19 mouse cellular contexts compared by ENCODE assay signal in genomic region chr17:25879750-25880149, GRCm38 (mm10). TPM values are rescaled to one million over a fixed set of nuclear protein-coding genes. Genes with fewer than 3 reads are reported as not detected.
A peak's percentile ranks its signal among the peaks of the same experiment; 100 is the strongest.
DNase-seq lines count a peak whose midpoint lies in the region; ATAC-seq lines count a peak whose summit lies in the region.
"Had no signal": no experiment of that assay in that cellular context is flagged by ENCODE, and none has a peak within 500 bp of the region (broad histone marks: within the 10 kb centered on the region; RNA-seq: fewer than 3 reads in every experiment).

No protein-coding gene starts in this region.

- H3K27ac ChIP-seq in forebrain, embryonic 10.5 days: peak overlapping the region; percentile 87
- H3K27ac ChIP-seq in forebrain, embryonic 12.5 days: no peak overlapping the region
- peak overlapping the region; percentile 56 for H3K27ac ChIP-seq in kidney, embryonic 15.5 days
- peak overlapping the region; percentile 89 for H3K27ac ChIP-seq in embryonic facial prominence, embryonic 10.5 days (replicated peaks)
- H3K27ac ChIP-seq in limb, embryonic 10.5 days: peak overlapping the region; percentile 79
- H3K27ac ChIP-seq in neural tube, embryonic 15.5 days (replicated peaks): no peak overlapping the region
- H3K27ac ChIP-seq: embryonic facial prominence, embryonic 15.5 days; forebrain, embryonic 13.5 days; kidney, postnatal 0 days; neural tube, embryonic 12.5 days; stomach, embryonic 15.5 days had no signal

- no peak for DNase-seq in forebrain, embryonic 10.5 days (ENCODE audit: extremely low spot score, low spot score)
- no peak for DNase-seq in kidney, postnatal 14 days
- DNase-seq in embryonic facial prominence, embryonic 10.5 days (ENCODE audit: low spot score): no peak
- DNase-seq in limb, embryonic 10.5 days (ENCODE audit: low spot score): peak; percentile 30
- DNase-seq: gastrocnemius, postnatal 36 days; heart, postnatal 36 days; lung, adult 2 months; thymus, postnatal 14 days had no signal

- ATAC-seq in forebrain, embryonic 12.5 days (ENCODE audit: low FRiP score): no peak
- no peak for ATAC-seq in kidney, embryonic 15.5 days (replicated peaks; ENCODE audit: low FRiP score)
- no peak for ATAC-seq in neural tube, embryonic 15.5 days (ENCODE audit: low FRiP score)
- ATAC-seq: activated CD4-positive, CD25-positive, alpha-beta regulatory T cell, adult 4 months; forebrain, embryonic 13.5 days; Patski had no signal

- H3K36me3 ChIP-seq in forebrain, embryonic 10.5 days (replicated peaks): peaks cover 62% of the 10 kb centered on the region
- peaks cover 51% of the 10 kb centered on the region for H3K36me3 ChIP-seq in forebrain, embryonic 12.5 days (replicated peaks)
- peaks cover 51% of the 10 kb centered on the region for H3K36me3 ChIP-seq in kidney, embryonic 15.5 days
- peaks cover 59% of the 10 kb centered on the region for H3K36me3 ChIP-seq in embryonic facial prominence, embryonic 10.5 days (replicated peaks)
- H3K36me3 ChIP-seq in limb, embryonic 10.5 days: peaks cover 63% of the 10 kb centered on the region
- peaks cover 42% of the 10 kb centered on the region for H3K36me3 ChIP-seq in neural tube, embryonic 15.5 days

- H3K27me3 ChIP-seq in forebrain, embryonic 10.5 days (ENCODE audit: poor library complexity, severe bottlenecking): no peaks in the 10 kb centered on the region
- H3K27me3 ChIP-seq in forebrain, embryonic 12.5 days: no peaks in the 10 kb centered on the region
- H3K27me3 ChIP-seq in kidney, embryonic 15.5 days: no peaks in the 10 kb centered on the region
- H3K27me3 ChIP-seq in embryonic facial prominence, embryonic 10.5 days (replicated peaks; ENCODE audit: low read depth, poor library complexity, severe bottlenecking): no peaks in the 10 kb centered on the region
- H3K27me3 ChIP-seq in limb, embryonic 10.5 days (ENCODE audit: low read depth, poor library complexity, severe bottlenecking): no peaks in the 10 kb centered on the region
- H3K27me3 ChIP-seq in neural tube, embryonic 15.5 days (replicated peaks): no peaks in the 10 kb centered on the region
- H3K27me3 ChIP-seq: embryonic facial prominence, embryonic 15.5 days; forebrain, embryonic 13.5 days; heart, embryonic 12.5 days; neural tube, embryonic 12.5 days; Patski; stomach, embryonic 15.5 days had no signal

- H3K4me2 ChIP-seq in forebrain, embryonic 12.5 days: no peak overlapping the region
- H3K4me2 ChIP-seq in kidney, embryonic 15.5 days: no peak overlapping the region
- no peak overlapping the region for H3K4me2 ChIP-seq in neural tube, embryonic 15.5 days
- H3K4me2 ChIP-seq: embryonic facial prominence, embryonic 15.5 days; forebrain, embryonic 13.5 days; heart, embryonic 12.5 days; neural tube, embryonic 12.5 days; stomach, embryonic 15.5 days had no signal

- no peaks in the 10 kb centered on the region for H3K9me3 ChIP-seq in forebrain, embryonic 10.5 days
- H3K9me3 ChIP-seq in forebrain, embryonic 12.5 days: no peaks in the 10 kb centered on the region
- H3K9me3 ChIP-seq in kidney, embryonic 15.5 days (replicated peaks): no peaks in the 10 kb centered on the region
- H3K9me3 ChIP-seq in embryonic facial prominence, embryonic 10.5 days: no peaks in the 10 kb centered on the region
- H3K9me3 ChIP-seq in limb, embryonic 10.5 days (replicated peaks): no peaks in the 10 kb centered on the region
- no peaks in the 10 kb centered on the region for H3K9me3 ChIP-seq in neural tube, embryonic 15.5 days (replicated peaks)
- H3K9me3 ChIP-seq: embryonic facial prominence, embryonic 15.5 days; forebrain, embryonic 13.5 days; heart, embryonic 12.5 days; neural tube, embryonic 12.5 days; stomach, embryonic 15.5 days had no signal

- H3K4me3 ChIP-seq in forebrain, embryonic 10.5 days: peak overlapping the region; percentile 23
- no peak overlapping the region for H3K4me3 ChIP-seq in forebrain, embryonic 12.5 days (replicated peaks)
- H3K4me3 ChIP-seq in kidney, embryonic 15.5 days (replicated peaks): no peak overlapping the region
- H3K4me3 ChIP-seq in embryonic facial prominence, embryonic 10.5 days: peak overlapping the region; percentile 36
- H3K4me3 ChIP-seq in limb, embryonic 10.5 days: 0 out of 2 replicates have a peak overlapping the region, but pooled peaks have one; percentile 19
- no peak overlapping the region for H3K4me3 ChIP-seq in neural tube, embryonic 15.5 days (replicated peaks)
- H3K4me3 ChIP-seq: embryonic facial prominence, embryonic 15.5 days; forebrain, embryonic 13.5 days; heart, embryonic 12.5 days; neural tube, embryonic 12.5 days; stomach, embryonic 15.5 days had no signal

- no peak overlapping the region for H3K9ac ChIP-seq in forebrain, embryonic 12.5 days
- H3K9ac ChIP-seq in kidney, embryonic 15.5 days: no peak overlapping the region
- no peak overlapping the region for H3K9ac ChIP-seq in neural tube, embryonic 15.5 days (replicated peaks)
- H3K9ac ChIP-seq: embryonic facial prominence, embryonic 15.5 days; forebrain, embryonic 13.5 days; heart, embryonic 12.5 days; neural tube, embryonic 12.5 days; stomach, embryonic 15.5 days had no signal

- 77% methylated on average over 8 of the region's 8 CpGs for WGBS in forebrain, embryonic 10.5 days
- 79% methylated on average over 8 of the region's 8 CpGs for WGBS in forebrain, embryonic 12.5 days
- whole genome bisulfite sequencing in kidney, embryonic 15.5 days: 69% methylated on average over 8 of the region's 8 CpGs
- WGBS in embryonic facial prominence, embryonic 10.5 days: 71% methylated on average over 8 of the region's 8 CpGs
- 78% methylated on average over 8 of the region's 8 CpGs for WGBS in limb, embryonic 10.5 days
- WGBS in neural tube, embryonic 15.5 days: 64% methylated on average over 8 of the region's 8 CpGs

- H3K4me1 ChIP-seq in forebrain, embryonic 10.5 days: peaks cover 85% of the 10 kb centered on the region
- peaks cover 43% of the 10 kb centered on the region for H3K4me1 ChIP-seq in forebrain, embryonic 12.5 days
- H3K4me1 ChIP-seq in kidney, embryonic 15.5 days: peaks cover 41% of the 10 kb centered on the region
- peaks cover 91% of the 10 kb centered on the region for H3K4me1 ChIP-seq in embryonic facial prominence, embryonic 10.5 days
- peaks cover 83% of the 10 kb centered on the region for H3K4me1 ChIP-seq in limb, embryonic 10.5 days
- peaks cover 39% of the 10 kb centered on the region for H3K4me1 ChIP-seq in neural tube, embryonic 15.5 days

RNA-seq across cellular contexts. Expression of gene Wfikkn1, which starts 0.9 kb away (rescaled TPM):
- polyA plus RNA-seq in forebrain, embryonic 10.5 days (2016; fragmentation: Nextera tagmentation; extraction: Ambion mirVana): 4.0 and 4.2 TPM in 2 replicates
- 0.66 and 0.79 TPM in 2 replicates for polyA plus RNA-seq in forebrain, embryonic 12.5 days (2016; fragmentation: Nextera tagmentation; extraction: Ambion mirVana)
- polyA plus RNA-seq in kidney, embryonic 15.5 days (2015; fragmentation: Nextera tagmentation; extraction: Ambion mirVana): 0.49 and 0.56 TPM in 2 replicates
- polyA plus RNA-seq in embryonic facial prominence, embryonic 10.5 days (2016; fragmentation: Nextera tagmentation; extraction: Ambion mirVana): 7.8 and 12.6 TPM in 2 replicates
- 2.6 and 5.6 TPM in 2 replicates for polyA plus RNA-seq in limb, embryonic 10.5 days (2016; fragmentation: Nextera tagmentation; extraction: Ambion mirVana)
- polyA plus RNA-seq in neural tube, embryonic 15.5 days (2015; fragmentation: Nextera tagmentation; extraction: Ambion mirVana): 0.47 and 0.52 TPM in 2 replicates

RNA-seq across cellular contexts. Expression of gene Mettl26, which starts 4.9 kb away (rescaled TPM):
- polyA plus RNA-seq in forebrain, embryonic 10.5 days (2016; fragmentation: Nextera tagmentation; extraction: Ambion mirVana): 76.7 and 79.1 TPM in 2 replicates
- polyA plus RNA-seq in forebrain, embryonic 12.5 days (2016; fragmentation: Nextera tagmentation; extraction: Ambion mirVana): 51.6 and 55.5 TPM in 2 replicates
- 78.7 and 81.5 TPM in 2 replicates for polyA plus RNA-seq in kidney, embryonic 15.5 days (2015; fragmentation: Nextera tagmentation; extraction: Ambion mirVana)
- 68.1 and 69.8 TPM in 2 replicates for polyA plus RNA-seq in embryonic facial prominence, embryonic 10.5 days (2016; fragmentation: Nextera tagmentation; extraction: Ambion mirVana)
- polyA plus RNA-seq in limb, embryonic 10.5 days (2016; fragmentation: Nextera tagmentation; extraction: Ambion mirVana): 69.3 and 69.6 TPM in 2 replicates
- polyA plus RNA-seq in neural tube, embryonic 15.5 days (2015; fragmentation: Nextera tagmentation; extraction: Ambion mirVana): 64.9 and 65.4 TPM in 2 replicates

RNA-seq across cellular contexts. Expression of gene Mcrip2, which starts 11.2 kb away (rescaled TPM):
- 20.0 and 21.9 TPM in 2 replicates for polyA plus RNA-seq in forebrain, embryonic 10.5 days (2016; fragmentation: Nextera tagmentation; extraction: Ambion mirVana)
- 7.7 and 9.8 TPM in 2 replicates for polyA plus RNA-seq in forebrain, embryonic 12.5 days (2016; fragmentation: Nextera tagmentation; extraction: Ambion mirVana)
- 54.9 and 55.1 TPM in 2 replicates for polyA plus RNA-seq in kidney, embryonic 15.5 days (2015; fragmentation: Nextera tagmentation; extraction: Ambion mirVana)
- 17.3 and 20.2 TPM in 2 replicates for polyA plus RNA-seq in embryonic facial prominence, embryonic 10.5 days (2016; fragmentation: Nextera tagmentation; extraction: Ambion mirVana)
- polyA plus RNA-seq in limb, embryonic 10.5 days (2016; fragmentation: Nextera tagmentation; extraction: Ambion mirVana): 13.6 and 22.0 TPM in 2 replicates
- polyA plus RNA-seq in neural tube, embryonic 15.5 days (2015; fragmentation: Nextera tagmentation; extraction: Ambion mirVana): 30.3 and 30.7 TPM in 2 replicates

RNA-seq across cellular contexts. Expression of gene Wdr90, which starts 18.4 kb away (rescaled TPM):
- polyA plus RNA-seq in forebrain, embryonic 10.5 days (2016; fragmentation: Nextera tagmentation; extraction: Ambion mirVana): 63.3 and 73.0 TPM in 2 replicates
- polyA plus RNA-seq in forebrain, embryonic 12.5 days (2016; fragmentation: Nextera tagmentation; extraction: Ambion mirVana): 38.2 and 41.1 TPM in 2 replicates
- 31.2 and 35.6 TPM in 2 replicates for polyA plus RNA-seq in kidney, embryonic 15.5 days (2015; fragmentation: Nextera tagmentation; extraction: Ambion mirVana)
- 53.8 and 56.1 TPM in 2 replicates for polyA plus RNA-seq in embryonic facial prominence, embryonic 10.5 days (2016; fragmentation: Nextera tagmentation; extraction: Ambion mirVana)
- 45.5 and 46.2 TPM in 2 replicates for polyA plus RNA-seq in limb, embryonic 10.5 days (2016; fragmentation: Nextera tagmentation; extraction: Ambion mirVana)
- polyA plus RNA-seq in neural tube, embryonic 15.5 days (2015; fragmentation: Nextera tagmentation; extraction: Ambion mirVana): 15.5 and 18.1 TPM in 2 replicates

RNA-seq across cellular contexts. Expression of gene Rhot2, which starts 35.1 kb away (rescaled TPM):
- 28.0 and 31.2 TPM in 2 replicates for polyA plus RNA-seq in forebrain, embryonic 10.5 days (2016; fragmentation: Nextera tagmentation; extraction: Ambion mirVana)
- polyA plus RNA-seq in forebrain, embryonic 12.5 days (2016; fragmentation: Nextera tagmentation; extraction: Ambion mirVana): 20.9 and 23.4 TPM in 2 replicates
- 26.8 and 29.0 TPM in 2 replicates for polyA plus RNA-seq in kidney, embryonic 15.5 days (2015; fragmentation: Nextera tagmentation; extraction: Ambion mirVana)
- polyA plus RNA-seq in embryonic facial prominence, embryonic 10.5 days (2016; fragmentation: Nextera tagmentation; extraction: Ambion mirVana): 26.3 and 27.2 TPM in 2 replicates
- polyA plus RNA-seq in limb, embryonic 10.5 days (2016; fragmentation: Nextera tagmentation; extraction: Ambion mirVana): 30.8 and 32.6 TPM in 2 replicates
- 17.8 and 23.0 TPM in 2 replicates for polyA plus RNA-seq in neural tube, embryonic 15.5 days (2015; fragmentation: Nextera tagmentation; extraction: Ambion mirVana)

Comparison
In these comparisons a context has a peak if more than half of its experiments do, and no peak if none do; other contexts are left out.
1. H3K27ac ChIP-seq: peak in forebrain, embryonic 10.5 days (single experiment), kidney, embryonic 15.5 days (single experiment), embryonic facial prominence, embryonic 10.5 days (single experiment) and limb, embryonic 10.5 days (single experiment); none in forebrain, embryonic 12.5 days (single experiment) and neural tube, embryonic 15.5 days (single experiment).
2. H3K4me3 ChIP-seq: peak in forebrain, embryonic 10.5 days (single experiment), embryonic facial prominence, embryonic 10.5 days (single experiment) and limb, embryonic 10.5 days (single experiment); none in forebrain, embryonic 12.5 days (single experiment), kidney, embryonic 15.5 days (single experiment) and neural tube, embryonic 15.5 days (single experiment).